Mouse (Mus musculus) myocyte (in vitro differentiated cells): ENCODE data around the gene Vtcn1. TPM values are rescaled to one million over a fixed set of nuclear protein-coding genes. Genes with fewer than 3 reads are reported as not detected.

Source experiments
- H3K27me3 ChIP-seq: one replicate; pipeline ENCODE4 v1.6.1; 2011; ENCODE audit not compliant: control insufficient read depth, insufficient read depth, insufficient read length
- H3K36me3 ChIP-seq: one replicate; pipeline ENCODE4 v1.6.1; 2011; ENCODE audit not compliant: control insufficient read depth, insufficient read depth
- H3K4me2 ChIP-seq: one replicate; pipeline ENCODE4 v1.6.1; 2011; ENCODE audit warnings: low read depth, control low read depth
- H3K4me3 ChIP-seq: one replicate; pipeline ENCODE4 v1.5.1; 2011; ENCODE audit warnings: mild to moderate bottlenecking, control low read depth, moderate library complexity
- H3K79me2 ChIP-seq: one replicate; pipeline ENCODE4 v1.6.1; 2011; ENCODE audit not compliant: control insufficient read depth, insufficient read depth
- H3ac ChIP-seq: one replicate; pipeline ENCODE4 v1.6.1; 2011; ENCODE audit not compliant: control insufficient read depth, insufficient read length
- CEBPB ChIP-seq: IDR thresholded peaks from 2 replicates; pipeline ENCODE4 v1.6.1; 2011; ENCODE audit warnings: mild to moderate bottlenecking, moderate library complexity; ENCODE audit not compliant: poor library complexity, insufficient read depth, severe bottlenecking
- E2F4 ChIP-seq: IDR thresholded peaks from one replicate; pipeline ENCODE4 v1.6.1; 2011; ENCODE audit warnings: mild to moderate bottlenecking, control low read depth, moderate library complexity; ENCODE audit not compliant: insufficient read depth
- MAX ChIP-seq: IDR thresholded peaks from one replicate; pipeline ENCODE4 v1.6.1; 2011; ENCODE audit warnings: low read depth, mild to moderate bottlenecking, control low read depth
- MYOD1 ChIP-seq, 3 experiments: IDR thresholded peaks; one replicate each; pipeline ENCODE4 v1.6.1; 2011; ENCODE audit warnings: control low read depth in 2 of 3, low read depth in 2 of 3, mild to moderate bottlenecking in 2 of 3, moderate library complexity in 1 of 3; ENCODE audit not compliant: insufficient read length in 2 of 3, control insufficient read depth in 1 of 3
- MYOG ChIP-seq, 3 experiments: IDR thresholded peaks; one replicate each; pipeline ENCODE4 v1.6.1; 2011; ENCODE audit warnings: control low read depth in 2 of 3, low read depth in 2 of 3, mild to moderate bottlenecking in 2 of 3; ENCODE audit not compliant: insufficient read length in 2 of 3, control insufficient read depth in 1 of 3, insufficient read depth in 1 of 3
- POLR2A ChIP-seq: IDR thresholded peaks from one replicate; pipeline ENCODE4 v1.6.1; 2011; ENCODE audit warnings: low read depth, mild to moderate bottlenecking, control low read depth, moderate library complexity; ENCODE audit not compliant: insufficient read length
- POLR2AphosphoS2 ChIP-seq: IDR thresholded peaks from one replicate; pipeline ENCODE4 v1.6.1; 2011; ENCODE audit warnings: low read depth, control low read depth; ENCODE audit not compliant: insufficient read length
- REST ChIP-seq: IDR thresholded peaks from one replicate; pipeline ENCODE4 v1.6.1; 2011; ENCODE audit warnings: mild to moderate bottlenecking, control low read depth, moderate library complexity; ENCODE audit not compliant: insufficient read depth, insufficient read length
- SRF ChIP-seq: IDR thresholded peaks from one replicate; pipeline ENCODE4 v1.6.1; 2011; ENCODE audit warnings: low read depth; ENCODE audit not compliant: control insufficient read depth, insufficient read length
- TCF12 ChIP-seq: IDR thresholded peaks from one replicate; pipeline ENCODE4 v1.6.1; 2011; ENCODE audit warnings: mild to moderate bottlenecking, control low read depth; ENCODE audit not compliant: poor library complexity, insufficient read depth, severe bottlenecking
- TCF3 ChIP-seq: IDR thresholded peaks from one replicate; pipeline ENCODE4 v1.6.1; 2011; ENCODE audit warnings: low read depth, control low read depth; ENCODE audit not compliant: insufficient read length
- USF1 ChIP-seq: IDR thresholded peaks from one replicate; pipeline ENCODE4 v1.6.1; 2011; ENCODE audit warnings: low read depth, mild to moderate bottlenecking, control low read depth, moderate library complexity
- polyA plus RNA-seq: library from polyadenylated mRNA; unstranded; fragments of >200 nt; fragmentation: generic; extraction: Trizol; gene quantifications from one replicate; pipeline ENCODE4 v1.2.1, GENCODE M21; 2012; ENCODE audit warnings: missing spikeins

The Vtcn1 gene
- polyA plus RNA-seq, 1 experiment, result 0.11 TPM

GRCm38 (mm10) chr3:100921825-100922505 is 96.7 kb downstream of the Vtcn1 start, which contains the start of gene Trim45:
Gene Trim45, plus strand, starts transcription at chr3:100922202.
- Histone ChIP-seq H3K4me3 (peak within 1 kb of the TSS; percentile 33), H3ac (peak within 1 kb of the TSS; percentile 10), H3K4me2 (peak within 1 kb of the TSS; percentile 90), H3K27me3 (no peaks in the 10 kb centered on the region), H3K79me2 (no peaks in the 10 kb centered on the region), H3K36me3 (no peaks in the 10 kb centered on the region)
- TF ChIP-seq REST (no peak), POLR2AphosphoS2 (peak; percentile 38), POLR2A (peak; percentile 35)

- Histone ChIP-seq H3K36me3 (no peaks in the 10 kb centered on the region), H3K4me2 (peak overlapping the region; percentile 90), H3K27me3 (no peaks in the 10 kb centered on the region), H3K79me2 (no peaks in the 10 kb centered on the region), H3ac (peak overlapping the region; percentile 10), H3K4me3 (peak overlapping the region; percentile 33)
- no peak for TF ChIP-seq MAX
- TF ChIP-seq CEBPB, result no peak
- no peak for TF ChIP-seq E2F4
- no peak for TF ChIP-seq REST
- no peak for TF ChIP-seq POLR2AphosphoS2
- TF ChIP-seq MYOG (IDR thresholded peaks at IDR 0.05; ENCODE audit: control insufficient read depth in 1 of 3, insufficient read depth in 1 of 3, insufficient read length in 2 of 3, low read depth in 2 of 3), result no peak
- TF ChIP-seq SRF, result no peak
- no peak for TF ChIP-seq TCF3
- no peak for TF ChIP-seq MYOD1 (IDR thresholded peaks at IDR 0.05; ENCODE audit: control insufficient read depth in 1 of 3, insufficient read length in 2 of 3, low read depth in 2 of 3)
Observed at GRCm38 (mm10) chr3:100922506-100923375, 97.5 kb downstream of the Vtcn1 start.

GRCm38 (mm10) chr3:100924065-100924732 is 98.9 kb downstream of the Vtcn1 start:
- Histone ChIP-seq H3K79me2 (no peaks in the 10 kb centered on the region), H3ac (no peak overlapping the region), H3K4me3 (no peak overlapping the region), H3K4me2 (no peak overlapping the region), H3K27me3 (no peaks in the 10 kb centered on the region), H3K36me3 (no peaks in the 10 kb centered on the region)
- no peak for TF ChIP-seq POLR2AphosphoS2
- TF ChIP-seq MYOG (IDR thresholded peaks at IDR 0.05; ENCODE audit: control insufficient read depth in 1 of 3, insufficient read depth in 1 of 3, insufficient read length in 2 of 3, low read depth in 2 of 3), result no peak
- TF ChIP-seq REST, result no peak
- no peak for TF ChIP-seq TCF3

GRCm38 (mm10) chr3:100925176-100925575 is 99.9 kb downstream of the Vtcn1 start:
- no peaks in the 10 kb centered on the region for H3K36me3 ChIP-seq
- no peak overlapping the region for H3ac ChIP-seq
- no peak overlapping the region for H3K4me3 ChIP-seq
- H3K27me3 ChIP-seq, result no peaks in the 10 kb centered on the region
- no peak overlapping the region for H3K4me2 ChIP-seq
- no peaks in the 10 kb centered on the region for H3K79me2 ChIP-seq
- TF ChIP-seq REST (no peak), TCF12 (no peak), TCF3 (no peak), MYOD1 (IDR thresholded peaks at IDR 0.05; ENCODE audit: control insufficient read depth in 1 of 3, insufficient read length in 2 of 3, low read depth in 2 of 3) (no peak), CEBPB (no peak), USF1 (no peak), E2F4 (no peak), POLR2A (no peak), SRF (no peak), MAX (no peak), POLR2AphosphoS2 (no peak)
